Mouse (Mus musculus) embryonic fibroblast, embryonic 13.5 days (primary cell): ENCODE results near the gene Afap1l2.

Source experiments
- CTCF ChIP-seq: IDR thresholded peaks from 2 replicates; pipeline ENCODE4 v1.5.1; 2011; ENCODE audit warnings: mild to moderate bottlenecking, control low read depth, low read length, moderate library complexity, borderline replicate concordance; ENCODE audit not compliant: insufficient read depth
- POLR2A ChIP-seq: IDR thresholded peaks from 2 replicates; pipeline ENCODE4 v1.6.1; 2011; ENCODE audit warnings: low read depth, mild to moderate bottlenecking, control low read depth, low read length, moderate library complexity

DNA sequence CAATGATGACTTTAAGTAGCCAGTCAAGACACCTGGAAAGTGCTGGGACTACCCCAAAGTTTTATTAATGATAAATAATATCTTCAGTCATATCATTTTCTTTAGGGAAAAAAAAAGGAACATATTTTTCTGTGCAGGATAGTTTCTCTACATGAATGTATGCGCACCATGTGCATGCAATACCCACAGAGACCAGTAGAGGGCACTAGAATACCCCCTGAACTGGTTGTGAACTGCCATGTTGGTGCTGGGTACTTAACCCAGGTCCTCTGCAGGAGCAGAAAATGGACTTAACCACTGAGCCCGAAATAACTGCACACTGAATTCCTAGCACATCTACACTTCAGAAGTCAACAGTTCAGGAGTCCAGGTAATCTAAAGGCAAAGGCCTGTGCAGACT is 49.5 kb upstream of the Afap1l2 start:
- TF ChIP-seq CTCF (no peak), POLR2A (no peak)
